Mouse (Mus musculus): ENCODE measurements around the gene Pramel4.
"Not testable (repeated sequence)": the region's sequence is repeated elsewhere in the genome, so short reads cannot be mapped to it uniquely, and the experiment has no call there.

Pramel4 gene

GRCm38 (mm10) chr4:144058826-144059225 is at the start of gene Pramel4:
TSS of gene Pramel4 (plus strand) at chr4:144059126.
- DNase-seq (ENCODE audit: low spot score), result not testable (repeated sequence)

GRCm38 (mm10) chr4:144106174-144106573 is 47.2 kb downstream of the Pramel4 start, which contains the start of gene Gm13102:
TSS of gene Gm13102 (plus strand) at chr4:144106474.
- DNase-seq (ENCODE audit: low spot score), result not testable (repeated sequence)

Data from urinary bladder, postnatal 25 days (tissue).